Mouse (Mus musculus) intestine, postnatal 0 days (tissue): ENCODE measurements around the gene Map7d1. TPM values are rescaled to one million over a fixed set of nuclear protein-coding genes. Genes with fewer than 3 reads are reported as not detected.

ENCODE experiments used
- ATAC-seq: fragments of 200-750 bp; cut with Nextera tagmentation; 2 replicates; pipeline ENCODE4 v1.8.0; 2017; ENCODE audit warnings: mild to moderate bottlenecking, moderate TSS enrichment, moderate library complexity
- H3K27ac ChIP-seq: fragments of 300-500 bp; sonication (generic); 2 replicates; pipeline ENCODE4 v1.5.1; 2014; ENCODE audit warnings: mild to moderate bottlenecking, low read depth, low read length, moderate library complexity
- H3K27me3 ChIP-seq: fragments of 300-500 bp; sonication (generic); replicated peaks from 2 replicates; pipeline ENCODE4 v1.6.1; 2014; ENCODE audit warnings: low read length, mixed read lengths; ENCODE audit not compliant: control insufficient read depth, insufficient read depth
- H3K36me3 ChIP-seq: fragments of 300-500 bp; sonication (generic); 2 replicates; pipeline ENCODE4 v1.6.1; 2014; ENCODE audit warnings: mild to moderate bottlenecking, moderate library complexity; ENCODE audit not compliant: control insufficient read depth, insufficient read depth
- H3K4me1 ChIP-seq: fragments of 300-500 bp; sonication (generic); replicated peaks from 2 replicates; pipeline ENCODE4 v1.6.1; 2014; ENCODE audit warnings: antibody characterized with exemption, low read length, mixed read lengths; ENCODE audit not compliant: control insufficient read depth, insufficient read depth
- H3K4me2 ChIP-seq: fragments of 300-500 bp; sonication (generic); replicated peaks from 2 replicates; pipeline ENCODE4 v1.6.1; 2014; ENCODE audit warnings: low read depth, mild to moderate bottlenecking, moderate library complexity
- H3K4me3 ChIP-seq: fragments of 300-500 bp; sonication (generic); 2 replicates; pipeline ENCODE4 v1.5.1; 2014; ENCODE audit warnings: low read depth, low read length
- H3K9ac ChIP-seq: fragments of 300-500 bp; sonication (generic); 2 replicates; pipeline ENCODE4 v1.6.1; 2014; ENCODE audit warnings: mild to moderate bottlenecking, low read depth, low read length
- H3K9me3 ChIP-seq: fragments of 300-500 bp; sonication (generic); 2 replicates; pipeline ENCODE4 v1.6.1; 2016; ENCODE audit warnings: mixed run types; ENCODE audit not compliant: control insufficient read depth
- CTCF ChIP-seq: sonication (generic); IDR thresholded peaks from 2 replicates; pipeline ENCODE4 v1.5.1; 2016; ENCODE audit warnings: low read depth, mild to moderate bottlenecking, control low read depth, antibody characterized with exemption, moderate library complexity
- WGBS: fragments of 180-500 bp; shearing (Covaris S2); extraction: QIAGEN DNeasy Blood & Tissue Kit; methylation state at CpG from one replicate; pipeline ENCODE4 v1.1.7; 2014; 5-methylcytosine and 5-hydroxymethylcytosine counted together
- polyA plus RNA-seq: library from polyadenylated mRNA; unstranded; fragments of >200 nt; fragmentation: Nextera tagmentation; extraction: Ambion mirVana; gene quantifications from 2 replicates; pipeline ENCODE4 v1.2.1, GENCODE M21; 2015

Map7d1 gene
- polyA plus RNA-seq, 1 experiment from 2014 or later, result 12.2 TPM

GRCm38 (mm10) chr4:126233676-126234308, 22.4 kb downstream of the Map7d1 start:
- TF ChIP-seq CTCF, result no peak
- ATAC-seq, result no peak
- Histone ChIP-seq H3K9ac (no peak overlapping the region), H3K27me3 (no peaks in the 10 kb centered on the region), H3K4me2 (no peak overlapping the region), H3K36me3 (peaks cover 58% of the 10 kb centered on the region; the same call in 1 of the 2 replicates), H3K4me3 (no peak overlapping the region), H3K27ac (peak overlapping the region; percentile 28; the same call in 1 of the 2 replicates), H3K9me3 (no peaks in the 10 kb centered on the region), H3K4me1 (no peaks in the 10 kb centered on the region)
- WGBS, result 81% methylated on average over 29 of the region's 29 CpGs

- Histone ChIP-seq H3K9me3 (no peaks in the 10 kb centered on the region), H3K27ac (no peak overlapping the region; the same call in 1 of the 2 replicates), H3K4me2 (no peak overlapping the region), H3K9ac (no peak overlapping the region), H3K36me3 (peaks cover 31% of the 10 kb centered on the region; the same call in 1 of the 2 replicates), H3K4me3 (no peak overlapping the region), H3K4me1 (no peaks in the 10 kb centered on the region), H3K27me3 (no peaks in the 10 kb centered on the region)
- no peak for TF ChIP-seq CTCF
- ATAC-seq, result no peak
- 54% methylated on average over 7 of the region's 7 CpGs for WGBS
Observed at GRCm38 (mm10) chr4:126229900-126230299, 26.2 kb downstream of the Map7d1 start.

- no peaks in the 10 kb centered on the region for H3K4me1 ChIP-seq
- ATAC-seq, result no peak
- H3K9me3 ChIP-seq, result no peaks in the 10 kb centered on the region
- no peaks in the 10 kb centered on the region for H3K27me3 ChIP-seq
- no peak overlapping the region for H3K9ac ChIP-seq
- WGBS, result 31% methylated on average over 5 of the region's 5 CpGs
- no peak overlapping the region for H3K27ac ChIP-seq
- no peak for TF ChIP-seq CTCF
- peaks cover 14% of the 10 kb centered on the region; the same call in 1 of the 2 replicates for H3K36me3 ChIP-seq
- H3K4me2 ChIP-seq, result no peak overlapping the region
- no peak overlapping the region for H3K4me3 ChIP-seq
Observed at GRCm38 (mm10) chr4:126228144-126228543, 28.0 kb downstream of the Map7d1 start.

- Histone ChIP-seq H3K36me3 (peaks cover 4% of the 10 kb centered on the region; the same call in 1 of the 2 replicates), H3K9ac (peak overlapping the region; percentile 32), H3K4me2 (peak overlapping the region; percentile 70), H3K4me1 (no peaks in the 10 kb centered on the region), H3K27me3 (no peaks in the 10 kb centered on the region), H3K27ac (peak overlapping the region; percentile 29; the same call in 1 of the 2 replicates), H3K4me3 (peak overlapping the region; percentile 35), H3K9me3 (no peaks in the 10 kb centered on the region)
- ATAC-seq, result peak; percentile 78
- 6% methylated on average over 18 of the region's 18 CpGs for WGBS
- peak; percentile 97 for TF ChIP-seq CTCF
Observed at GRCm38 (mm10) chr4:126227077-126227761, 28.9 kb downstream of the Map7d1 start.

GRCm38 (mm10) chr4:126226640-126227039, 29.5 kb downstream of the Map7d1 start:
- TF ChIP-seq CTCF, result no peak
- ATAC-seq, result no peak
- Histone ChIP-seq H3K4me2 (peak overlapping the region; percentile 70), H3K4me3 (no peak overlapping the region; the same call in 1 of the 2 replicates), H3K27me3 (no peaks in the 10 kb centered on the region), H3K4me1 (no peaks in the 10 kb centered on the region), H3K36me3 (no peaks in the 10 kb centered on the region; the same call in 1 of the 2 replicates), H3K27ac (no peak overlapping the region), H3K9ac (no peak overlapping the region), H3K9me3 (no peaks in the 10 kb centered on the region)
- 52% methylated on average over 12 of the region's 12 CpGs for WGBS

GRCm38 (mm10) chr4:126222631-126223030, 33.5 kb downstream of the Map7d1 start:
- Histone ChIP-seq H3K4me2 (no peak overlapping the region), H3K9ac (no peak overlapping the region), H3K4me3 (no peak overlapping the region), H3K4me1 (no peaks in the 10 kb centered on the region), H3K36me3 (no peaks in the 10 kb centered on the region), H3K9me3 (no peaks in the 10 kb centered on the region), H3K27ac (no peak overlapping the region), H3K27me3 (no peaks in the 10 kb centered on the region)
- TF ChIP-seq CTCF, result no peak
- no peak for ATAC-seq
- 80% methylated on average over 11 of the region's 11 CpGs for WGBS
